Mouse (Mus musculus): ENCODE results near the gene Cap1. TPM values are rescaled to one million over a fixed set of nuclear protein-coding genes. Genes with fewer than 3 reads are reported as not detected.
"Not testable (repeated sequence)": the region's sequence is repeated elsewhere in the genome, so short reads cannot be mapped to it uniquely, and the experiment has no call there.

The Cap1 gene
- polyA plus RNA-seq, 1 experiment = 62.4 TPM

GRCm38 (mm10) chr4:122837180-122837730, 48.6 kb downstream of the Cap1 start:
- Histone ChIP-seq H3K4me3 (ENCODE audit: control insufficient read depth, low read depth, low read length) (peak overlapping the region; percentile 62), H3K36me3 (ENCODE audit: control insufficient read depth, insufficient read depth, low read length) (no peaks in the 10 kb centered on the region), H3K27me3 (ENCODE audit: control insufficient read depth, insufficient read depth, low read length) (no peaks in the 10 kb centered on the region), H3K4me1 (ENCODE audit: control insufficient read depth, insufficient read depth, low read length) (peaks cover 6% of the 10 kb centered on the region), H3K27ac (ENCODE audit: control insufficient read depth, insufficient read depth, low read depth, low read length) (no peak overlapping the region)
- TF ChIP-seq CTCF (IDR thresholded peaks at IDR 0.05; ENCODE audit: control insufficient read depth, insufficient read depth, insufficient replicate concordance, low read depth, low read length) = no peak
- no peak for TF ChIP-seq POLR2A (IDR thresholded peaks at IDR 0.05; ENCODE audit: control insufficient read depth, low read depth, low read length)

- H3K27me3 ChIP-seq (ENCODE audit: control insufficient read depth, insufficient read depth, low read length) = no peaks in the 10 kb centered on the region
- H3K4me3 ChIP-seq (ENCODE audit: control insufficient read depth, low read depth, low read length) = peak overlapping the region; percentile 94
- TF ChIP-seq CTCF (IDR thresholded peaks at IDR 0.05; ENCODE audit: control insufficient read depth, insufficient read depth, insufficient replicate concordance, low read depth, low read length) = no peak
- TF ChIP-seq POLR2A (IDR thresholded peaks at IDR 0.05; ENCODE audit: control insufficient read depth, low read depth, low read length) = no peak
- H3K4me1 ChIP-seq (ENCODE audit: control insufficient read depth, insufficient read depth, low read length) = peaks cover 6% of the 10 kb centered on the region
- peak overlapping the region; percentile 73 for H3K27ac ChIP-seq (ENCODE audit: control insufficient read depth, insufficient read depth, low read depth, low read length)
- no peaks in the 10 kb centered on the region for H3K36me3 ChIP-seq (ENCODE audit: control insufficient read depth, insufficient read depth, low read length)
Observed at GRCm38 (mm10) chr4:122836403-122836775, 49.5 kb downstream of the Cap1 start.

- Histone ChIP-seq H3K27me3 (ENCODE audit: control insufficient read depth, insufficient read depth, low read length) (no peaks in the 10 kb centered on the region), H3K27ac (ENCODE audit: control insufficient read depth, insufficient read depth, low read depth, low read length) (peak within 1 kb of the TSS; percentile 73), H3K36me3 (ENCODE audit: control insufficient read depth, insufficient read depth, low read length) (no peaks in the 10 kb centered on the region), H3K4me3 (ENCODE audit: control insufficient read depth, low read depth, low read length) (peak within 1 kb of the TSS; percentile 94), H3K4me1 (ENCODE audit: control insufficient read depth, insufficient read depth, low read length) (peaks cover 6% of the 10 kb centered on the region)
- TF ChIP-seq POLR2A (IDR thresholded peaks at IDR 0.05; ENCODE audit: control insufficient read depth, low read depth, low read length) = peak; percentile 74
- TF ChIP-seq CTCF (IDR thresholded peaks at IDR 0.05; ENCODE audit: control insufficient read depth, insufficient read depth, insufficient replicate concordance, low read depth, low read length) = no peak
Observed at GRCm38 (mm10) chr4:122835530-122836402, 50.1 kb downstream of the Cap1 start, which contains the start of gene Ppt1. Ppt1 (plus strand) TSS chr4:122836242.

GRCm38 (mm10) chr4:122831888-122832287, 54.0 kb downstream of the Cap1 start:
- no peaks in the 10 kb centered on the region for H3K27me3 ChIP-seq (ENCODE audit: control insufficient read depth, insufficient read depth, low read length)
- H3K4me3 ChIP-seq (ENCODE audit: control insufficient read depth, low read depth, low read length) = no peak overlapping the region
- no peaks in the 10 kb centered on the region for H3K36me3 ChIP-seq (ENCODE audit: control insufficient read depth, insufficient read depth, low read length)
- TF ChIP-seq POLR2A (IDR thresholded peaks at IDR 0.05; ENCODE audit: control insufficient read depth, low read depth, low read length) = no peak
- H3K4me1 ChIP-seq (ENCODE audit: control insufficient read depth, insufficient read depth, low read length) = peaks cover 8% of the 10 kb centered on the region
- no peak overlapping the region for H3K27ac ChIP-seq (ENCODE audit: control insufficient read depth, insufficient read depth, low read depth, low read length)

- no peak for TF ChIP-seq CTCF (IDR thresholded peaks at IDR 0.05; ENCODE audit: control insufficient read depth, insufficient read depth, insufficient replicate concordance, low read depth, low read length)
- no peak for TF ChIP-seq POLR2A (IDR thresholded peaks at IDR 0.05; ENCODE audit: control insufficient read depth, low read depth, low read length)
- H3K4me1 ChIP-seq (ENCODE audit: control insufficient read depth, insufficient read depth, low read length) = peaks cover 4% of the 10 kb centered on the region
- no peak overlapping the region for H3K4me3 ChIP-seq (ENCODE audit: control insufficient read depth, low read depth, low read length)
- 0 out of 2 replicates have a peak overlapping the region, but pooled peaks have one; percentile 17 for H3K27ac ChIP-seq (ENCODE audit: control insufficient read depth, insufficient read depth, low read depth, low read length)
- no peaks in the 10 kb centered on the region for H3K36me3 ChIP-seq (ENCODE audit: control insufficient read depth, insufficient read depth, low read length)
- H3K27me3 ChIP-seq (ENCODE audit: control insufficient read depth, insufficient read depth, low read length) = no peaks in the 10 kb centered on the region
Observed at GRCm38 (mm10) chr4:122829339-122829738, 56.5 kb downstream of the Cap1 start.

GRCm38 (mm10) chr4:122827651-122828050, 58.2 kb downstream of the Cap1 start:
- Histone ChIP-seq H3K36me3 (ENCODE audit: control insufficient read depth, insufficient read depth, low read length) (no peaks in the 10 kb centered on the region), H3K4me1 (ENCODE audit: control insufficient read depth, insufficient read depth, low read length) (peaks cover 8% of the 10 kb centered on the region), H3K4me3 (ENCODE audit: control insufficient read depth, low read depth, low read length) (no peak overlapping the region), H3K27ac (ENCODE audit: control insufficient read depth, insufficient read depth, low read depth, low read length) (peak overlapping the region; percentile 36; the same call in 1 of the 2 replicates), H3K27me3 (ENCODE audit: control insufficient read depth, insufficient read depth, low read length) (no peaks in the 10 kb centered on the region)
- TF ChIP-seq CTCF (IDR thresholded peaks at IDR 0.05; ENCODE audit: control insufficient read depth, insufficient read depth, insufficient replicate concordance, low read depth, low read length) = no peak
- TF ChIP-seq POLR2A (IDR thresholded peaks at IDR 0.05; ENCODE audit: control insufficient read depth, low read depth, low read length) = no peak

GRCm38 (mm10) chr4:122820941-122821340, 64.9 kb downstream of the Cap1 start:
- H3K4me1 ChIP-seq (ENCODE audit: control insufficient read depth, insufficient read depth, low read length); H3K36me3 ChIP-seq (ENCODE audit: control insufficient read depth, insufficient read depth, low read length); H3K27me3 ChIP-seq (ENCODE audit: control insufficient read depth, insufficient read depth, low read length); H3K4me3 ChIP-seq (ENCODE audit: control insufficient read depth, low read depth, low read length): not testable (repeated sequence)
- peak overlapping the region; percentile 72 for H3K27ac ChIP-seq (ENCODE audit: control insufficient read depth, insufficient read depth, low read depth, low read length)

Measured in testis, adult 2 months (tissue).